Mouse (Mus musculus) stomach, postnatal 0 days (tissue): ENCODE measurements around the gene Mutyh. TPM values are rescaled to one million over a fixed set of nuclear protein-coding genes. Genes with fewer than 3 reads are reported as not detected.

Experiments used
- ATAC-seq: fragments of 200-750 bp; cut with Nextera tagmentation; 2 replicates; pipeline ENCODE4 v1.8.0; 2017; ENCODE audit not compliant: low FRiP score, low TSS enrichment
- DNase-seq: peaks from one replicate; pipeline ENCODE4 v3.0.0-alpha.2; 2016; ENCODE audit warnings: low spot score
- H3K27ac ChIP-seq: fragments of 300-500 bp; sonication (generic); replicated peaks from 2 replicates; pipeline ENCODE4 v1.5.1; 2014; ENCODE audit warnings: mild to moderate bottlenecking, control low read depth
- H3K27me3 ChIP-seq: fragments of 300-500 bp; sonication (generic); 2 replicates; pipeline ENCODE4 v1.6.1; 2014; ENCODE audit warnings: low read length; ENCODE audit not compliant: control insufficient read depth, insufficient read depth
- H3K36me3 ChIP-seq: fragments of 300-500 bp; sonication (generic); 2 replicates; pipeline ENCODE4 v1.6.1; 2014; ENCODE audit warnings: low read length, mixed read lengths; ENCODE audit not compliant: control insufficient read depth, insufficient read depth
- H3K4me1 ChIP-seq: fragments of 300-500 bp; sonication (generic); replicated peaks from 2 replicates; pipeline ENCODE4 v1.6.1; 2014; ENCODE audit warnings: antibody characterized with exemption; ENCODE audit not compliant: control insufficient read depth, insufficient read depth
- H3K4me2 ChIP-seq: fragments of 300-500 bp; sonication (generic); replicated peaks from 2 replicates; pipeline ENCODE4 v1.6.1; 2014; ENCODE audit warnings: low read depth, mild to moderate bottlenecking, control low read depth, moderate library complexity
- H3K4me3 ChIP-seq: fragments of 300-500 bp; sonication (generic); 2 replicates; pipeline ENCODE4 v1.5.1; 2014; ENCODE audit warnings: low read depth, low read length, control low read depth
- H3K9ac ChIP-seq: fragments of 300-500 bp; sonication (generic); 2 replicates; pipeline ENCODE4 v1.6.1; 2014; ENCODE audit warnings: mild to moderate bottlenecking, low read length, control low read depth, mixed read lengths
- H3K9me3 ChIP-seq: fragments of 300-500 bp; sonication (generic); 2 replicates; pipeline ENCODE4 v1.6.1; 2016; ENCODE audit warnings: low read length; ENCODE audit not compliant: control insufficient read depth
- CTCF ChIP-seq: IDR thresholded peaks from 2 replicates; pipeline ENCODE4 v1.5.1; 2016; ENCODE audit warnings: antibody characterized with exemption, low read depth, mild to moderate bottlenecking, moderate library complexity
- EP300 ChIP-seq: optimal IDR thresholded peaks from 2 replicates; pipeline ENCODE3; 2016; ENCODE audit warnings: antibody characterized with exemption
- WGBS: fragments of 180-500 bp; shearing (Covaris S2); extraction: QIAGEN DNeasy Blood & Tissue Kit; methylation state at CpG from one replicate; pipeline ENCODE4 v1.1.7; 2014; 5-methylcytosine and 5-hydroxymethylcytosine counted together
- polyA plus RNA-seq: library from polyadenylated mRNA; unstranded; fragments of >200 nt; fragmentation: Nextera tagmentation; extraction: Ambion mirVana; gene quantifications from 2 replicates; pipeline ENCODE4 v1.2.1, GENCODE M21; 2015

Mutyh gene
- polyA plus RNA-seq, 1 experiment from 2014 or later: 3.1 TPM

- Histone ChIP-seq H3K36me3 (no peaks in the 10 kb centered on the region; the same call in 1 of the 2 replicates), H3K27ac (no peak overlapping the region), H3K4me3 (no peak overlapping the region), H3K4me2 (no peak overlapping the region), H3K9me3 (no peaks in the 10 kb centered on the region), H3K4me1 (no peaks in the 10 kb centered on the region), H3K9ac (no peak overlapping the region), H3K27me3 (no peaks in the 10 kb centered on the region)
- TF ChIP-seq EP300: no peak
- no peak for TF ChIP-seq CTCF
- DNase-seq (no peak), ATAC-seq (no peak)
- WGBS: 89% methylated on average over 5 of the region's 5 CpGs
Observed at GRCm38 (mm10) chr4:116815276-116815675, 7.8 kb downstream of the Mutyh start.

GRCm38 (mm10) chr4:116817486-116817885 lies 10.0 kb downstream of the Mutyh start:
- no peak for ATAC-seq

GRCm38 (mm10) chr4:116819968-116820901 lies 12.7 kb downstream of the Mutyh start:
- TF ChIP-seq CTCF (no peak), EP300 (no peak)
- Histone ChIP-seq H3K27me3 (0 out of 2 replicates have a peak, but pooled peaks cover 2% of the 10 kb centered on the region), H3K4me1 (no peaks in the 10 kb centered on the region; the same call in 1 of the 2 replicates), H3K4me2 (peak overlapping the region; percentile 93), H3K27ac (no peak overlapping the region), H3K36me3 (no peaks in the 10 kb centered on the region; the same call in 1 of the 2 replicates), H3K4me3 (peak overlapping the region; percentile 45), H3K9ac (peak overlapping the region; percentile 38; the same call in 1 of the 2 replicates), H3K9me3 (no peaks in the 10 kb centered on the region)
- 33% methylated on average over 31 of the region's 32 CpGs for WGBS
- DNase-seq (no peak), ATAC-seq (no peak)

More at GRCm38 (mm10) chr4:116817486-116817885, 10.0 kb downstream of the Mutyh start:
- Histone ChIP-seq H3K27ac (no peak overlapping the region), H3K36me3 (no peaks in the 10 kb centered on the region; the same call in 1 of the 2 replicates), H3K9ac (no peak overlapping the region), H3K4me2 (no peak overlapping the region), H3K9me3 (no peaks in the 10 kb centered on the region), H3K4me3 (no peak overlapping the region), H3K27me3 (0 out of 2 replicates have a peak, but pooled peaks cover 2% of the 10 kb centered on the region), H3K4me1 (no peaks in the 10 kb centered on the region)
- 94% methylated on average over 6 of the region's 6 CpGs for WGBS
- no peak for DNase-seq
- TF ChIP-seq CTCF (no peak), EP300 (no peak)

- H3K9ac ChIP-seq: peak overlapping the region; percentile 38; the same call in 1 of the 2 replicates
- H3K9me3 ChIP-seq: no peaks in the 10 kb centered on the region
- H3K4me3 ChIP-seq: peak overlapping the region; percentile 45
- H3K36me3 ChIP-seq: no peaks in the 10 kb centered on the region; the same call in 1 of the 2 replicates
- TF ChIP-seq EP300: no peak
- TF ChIP-seq CTCF: peak; percentile 58
- H3K27ac ChIP-seq: no peak overlapping the region
- DNase-seq: peak; percentile 82
- peak; percentile 88 for ATAC-seq
- H3K27me3 ChIP-seq: 0 out of 2 replicates have a peak, but pooled peaks cover 2% of the 10 kb centered on the region
- WGBS: under 1% methylated on average over 51 of the region's 51 CpGs
- H3K4me1 ChIP-seq: no peaks in the 10 kb centered on the region; the same call in 1 of the 2 replicates
- peak overlapping the region; percentile 93 for H3K4me2 ChIP-seq
Observed at GRCm38 (mm10) chr4:116820902-116821693, 13.6 kb downstream of the Mutyh start.

GRCm38 (mm10) chr4:116821694-116822016 lies 14.1 kb downstream of the Mutyh start, which contains the start of gene Hpdl:
Hpdl (minus strand) TSS chr4:116821707.
- peak within 1 kb of the TSS; percentile 93 for H3K4me2 ChIP-seq
- 10% methylated on average over 9 of the region's 9 CpGs for WGBS
- H3K4me1 ChIP-seq: no peaks in the 10 kb centered on the region; the same call in 1 of the 2 replicates
- no peaks in the 10 kb centered on the region for H3K9me3 ChIP-seq
- peak within 1 kb of the TSS; percentile 45 for H3K4me3 ChIP-seq
- no peak for TF ChIP-seq CTCF
- no peak for TF ChIP-seq EP300
- DNase-seq: no peak
- no peak for ATAC-seq
- peak within 1 kb of the TSS; percentile 38; the same call in 1 of the 2 replicates for H3K9ac ChIP-seq
- H3K27me3 ChIP-seq: 0 out of 2 replicates have a peak, but pooled peaks cover 2% of the 10 kb centered on the region
- H3K36me3 ChIP-seq: no peaks in the 10 kb centered on the region; the same call in 1 of the 2 replicates
- no peak within 1 kb of the TSS for H3K27ac ChIP-seq
